Mouse (Mus musculus) intestine, embryonic 16.5 days (tissue): ENCODE measurements around the gene Ube2a. TPM values are rescaled to one million over a fixed set of nuclear protein-coding genes. Genes with fewer than 3 reads are reported as not detected.

ENCODE experiments used
- ATAC-seq: fragments of 200-750 bp; cut with Nextera tagmentation; 2 replicates; pipeline ENCODE4 v1.8.0; 2017; ENCODE audit warnings: moderate TSS enrichment, moderate library complexity
- H3K27ac ChIP-seq: fragments of 300-500 bp; sonication (generic); 2 replicates; pipeline ENCODE4 v1.5.1; 2014; ENCODE audit warnings: mild to moderate bottlenecking, low read length
- H3K27me3 ChIP-seq: fragments of 300-500 bp; sonication (generic); replicated peaks from 2 replicates; pipeline ENCODE4 v1.6.1; 2014; ENCODE audit warnings: low read length, control low read depth, mixed read lengths; ENCODE audit not compliant: control insufficient read depth, insufficient read depth
- H3K36me3 ChIP-seq: fragments of 300-500 bp; sonication (generic); 2 replicates; pipeline ENCODE4 v1.6.1; 2014; ENCODE audit warnings: low read length, control low read depth; ENCODE audit not compliant: control insufficient read depth, insufficient read depth
- H3K4me1 ChIP-seq: fragments of 300-500 bp; sonication (generic); 2 replicates; pipeline ENCODE4 v1.6.1; 2014; ENCODE audit warnings: low read length, control low read depth, mixed read lengths; ENCODE audit not compliant: control insufficient read depth, insufficient read depth
- H3K4me2 ChIP-seq: fragments of 300-500 bp; sonication (generic); 2 replicates; pipeline ENCODE4 v1.6.1; 2014; ENCODE audit warnings: low read depth, low read length, control low read depth
- H3K4me3 ChIP-seq: fragments of 300-500 bp; sonication (generic); 2 replicates; pipeline ENCODE4 v1.5.1; 2014; ENCODE audit warnings: mild to moderate bottlenecking, low read length
- H3K9ac ChIP-seq: fragments of 300-500 bp; sonication (generic); 2 replicates; pipeline ENCODE4 v1.6.1; 2014; ENCODE audit warnings: low read depth, low read length
- H3K9me3 ChIP-seq: fragments of 300-500 bp; sonication (generic); 2 replicates; pipeline ENCODE4 v1.6.1; 2016; ENCODE audit warnings: low read length, control low read depth; ENCODE audit not compliant: control insufficient read depth
- WGBS: fragments of 180-500 bp; shearing (Covaris S2); extraction: QIAGEN DNeasy Blood & Tissue Kit; methylation state at CpG from one replicate; pipeline ENCODE4 v1.1.7; 2014; 5-methylcytosine and 5-hydroxymethylcytosine counted together
- polyA plus RNA-seq: library from polyadenylated mRNA; unstranded; fragments of >200 nt; fragmentation: Nextera tagmentation; extraction: Ambion mirVana; gene quantifications from 2 replicates; pipeline ENCODE4 v1.2.1, GENCODE M21; 2015

Gene Ube2a
- polyA plus RNA-seq, 1 experiment from 2014 or later: 108 TPM

DNA sequence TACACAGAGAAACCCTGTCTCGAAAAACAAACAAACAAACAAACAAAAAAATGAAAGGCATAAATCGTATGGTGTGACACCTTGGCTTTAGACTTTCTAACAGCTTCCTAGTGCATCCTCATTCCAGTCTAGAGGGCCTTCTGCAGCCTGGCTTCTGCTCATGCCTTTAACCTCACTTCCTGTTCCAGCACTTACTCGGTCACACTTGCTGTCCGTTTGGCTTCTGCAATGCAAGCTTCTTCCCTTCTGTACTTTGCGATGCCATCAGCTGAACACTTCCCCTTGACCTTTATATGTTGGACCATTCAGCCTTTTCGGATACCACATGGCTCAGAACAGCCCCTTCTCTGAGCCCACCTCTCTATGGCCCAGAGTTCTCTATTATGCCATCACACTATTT lies 32.0 kb upstream of the Ube2a start:
- 79% methylated on average over 6 of the region's 6 CpGs for WGBS
- H3K4me1 ChIP-seq: no peaks in the 10 kb centered on the region
- H3K9ac ChIP-seq: no peak overlapping the region

DNA sequence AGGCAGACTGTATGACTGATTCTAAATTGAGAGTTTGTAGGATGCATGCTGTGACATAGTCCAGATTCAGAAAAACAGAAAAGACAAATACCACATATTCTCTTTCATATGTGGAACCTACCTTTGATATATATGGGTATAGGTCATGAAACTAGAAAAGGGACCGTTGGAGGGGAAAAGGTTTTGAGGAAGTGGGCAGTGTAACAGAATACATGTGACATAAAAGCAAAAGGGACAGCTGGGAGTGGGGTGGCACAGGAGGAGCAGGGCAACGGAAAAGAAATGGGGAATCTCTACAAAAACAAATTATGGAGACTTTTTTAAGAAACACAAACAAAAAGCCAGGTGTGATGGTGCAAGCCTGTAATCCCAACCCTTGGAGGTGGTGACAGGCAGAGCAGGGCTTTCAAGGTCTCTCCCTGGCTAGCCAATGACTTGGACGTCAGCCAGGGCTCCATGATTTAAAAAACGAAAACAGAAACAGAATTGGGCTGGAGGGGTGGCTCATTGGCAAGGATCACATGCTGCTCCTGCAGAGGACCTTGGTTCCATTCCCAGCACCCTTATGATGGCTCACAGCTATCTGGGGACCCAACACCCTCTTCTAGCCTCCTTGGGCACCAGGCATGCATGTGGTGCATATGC lies 30.2 kb upstream of the Ube2a start:
- no peaks in the 10 kb centered on the region for H3K27me3 ChIP-seq
- no peak for ATAC-seq

More for the DNA sequence above, 32.0 kb upstream of the Ube2a start:
- Histone ChIP-seq H3K36me3 (no peaks in the 10 kb centered on the region), H3K27ac (no peak overlapping the region), H3K4me2 (no peak overlapping the region), H3K4me3 (no peak overlapping the region), H3K27me3 (no peaks in the 10 kb centered on the region), H3K9me3 (no peaks in the 10 kb centered on the region)
- ATAC-seq: no peak

DNA sequence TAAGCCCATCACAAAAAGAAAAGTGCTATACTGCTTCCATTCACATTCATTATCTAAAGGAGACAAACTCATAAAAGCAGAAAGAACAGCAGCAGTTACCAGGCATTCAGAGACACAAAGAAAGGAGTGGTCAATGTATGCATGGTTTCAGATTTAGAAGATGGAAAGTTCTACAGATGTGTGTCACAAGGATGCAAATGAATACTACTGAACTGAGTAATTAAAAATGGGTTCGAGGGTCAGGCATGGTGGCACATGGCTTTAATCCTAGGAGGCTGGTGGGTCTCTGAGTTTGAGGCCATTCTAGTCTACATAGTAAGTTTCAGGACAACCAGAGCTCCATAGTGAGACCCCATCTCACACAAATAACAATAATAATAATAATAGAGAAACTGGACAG lies 26.5 kb upstream of the Ube2a start:
- WGBS: 78% methylated on average over 1 of the region's 1 CpGs
- Histone ChIP-seq H3K4me3 (no peak overlapping the region), H3K4me1 (no peaks in the 10 kb centered on the region), H3K27ac (no peak overlapping the region), H3K9ac (no peak overlapping the region), H3K9me3 (no peaks in the 10 kb centered on the region), H3K4me2 (no peak overlapping the region), H3K36me3 (no peaks in the 10 kb centered on the region), H3K27me3 (no peaks in the 10 kb centered on the region)
- ATAC-seq: no peak

More for the DNA sequence above, 30.2 kb upstream of the Ube2a start:
- no peaks in the 10 kb centered on the region for H3K9me3 ChIP-seq
- H3K27ac ChIP-seq: no peak overlapping the region
- no peak overlapping the region for H3K4me2 ChIP-seq
- H3K9ac ChIP-seq: no peak overlapping the region
- no peaks in the 10 kb centered on the region for H3K36me3 ChIP-seq
- 74% methylated on average over 4 of the region's 4 CpGs for WGBS
- H3K4me3 ChIP-seq: no peak overlapping the region
- no peaks in the 10 kb centered on the region for H3K4me1 ChIP-seq

DNA sequence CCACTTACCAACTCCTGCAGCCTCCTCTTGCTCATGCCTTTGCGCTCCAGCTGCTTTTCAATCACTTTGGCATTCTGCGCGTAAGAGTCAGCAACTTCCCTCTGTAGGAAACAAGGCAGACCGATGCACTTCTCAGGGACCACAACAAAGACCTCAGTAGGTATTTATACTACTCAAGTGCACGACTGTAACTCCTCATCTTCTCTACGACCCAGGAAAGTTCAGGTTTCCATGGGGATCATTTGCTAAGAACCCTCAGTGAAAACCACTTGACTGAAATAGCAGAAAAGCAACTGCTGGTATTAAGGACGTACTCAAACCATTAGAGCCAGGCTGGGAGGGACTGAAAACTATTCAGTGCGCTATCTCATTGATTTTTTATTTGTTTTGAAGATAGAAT lies 21.1 kb upstream of the Ube2a start:
- Histone ChIP-seq H3K4me1 (no peaks in the 10 kb centered on the region), H3K4me2 (no peak overlapping the region), H3K27ac (no peak overlapping the region), H3K4me3 (no peak overlapping the region), H3K9ac (no peak overlapping the region), H3K27me3 (no peaks in the 10 kb centered on the region), H3K36me3 (no peaks in the 10 kb centered on the region), H3K9me3 (no peaks in the 10 kb centered on the region)
- WGBS: 83% methylated on average over 8 of the region's 8 CpGs
- no peak for ATAC-seq

DNA sequence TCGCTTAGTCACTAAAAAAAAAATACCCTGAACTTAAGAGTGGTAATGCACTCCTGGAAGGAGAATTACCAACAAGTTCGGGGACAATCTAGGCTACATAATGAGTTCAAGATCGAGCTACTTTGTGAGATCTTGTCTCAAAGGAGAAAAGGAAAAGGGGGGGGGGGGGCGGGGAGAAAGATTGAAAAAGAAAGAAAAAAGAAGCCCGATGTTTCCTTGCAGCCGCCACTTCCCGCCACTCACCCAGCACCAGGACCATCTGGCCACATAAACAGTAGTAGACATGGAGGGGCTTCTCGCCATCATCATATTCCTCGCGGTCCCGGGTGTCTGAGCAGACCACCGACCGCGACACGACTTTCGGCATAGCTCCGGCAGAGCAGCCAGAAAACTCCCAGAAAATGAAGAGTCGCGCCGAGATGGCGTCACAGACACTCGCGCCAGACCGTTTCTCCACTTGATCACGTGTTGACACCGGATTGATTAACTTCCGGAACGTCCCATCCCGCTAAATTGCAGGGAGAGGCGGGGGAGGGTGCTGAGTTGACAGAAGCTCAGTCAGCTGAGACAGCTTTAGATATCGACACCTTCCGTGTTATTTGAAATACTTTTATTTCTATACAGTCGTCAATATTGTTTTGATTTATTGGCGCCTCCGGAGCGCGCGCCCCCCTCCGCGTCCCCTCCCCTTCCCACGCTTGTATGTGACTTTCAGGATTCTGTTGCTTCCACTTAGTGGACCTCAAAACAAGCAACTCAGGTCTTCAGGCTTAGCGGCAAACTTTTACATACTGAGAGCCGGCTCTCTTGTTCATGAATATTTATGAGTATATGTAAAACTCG lies 9.7 kb upstream of the Ube2a start:
- Histone ChIP-seq H3K27ac (no peak overlapping the region), H3K36me3 (no peaks in the 10 kb centered on the region), H3K4me2 (peak overlapping the region; percentile 44), H3K27me3 (no peaks in the 10 kb centered on the region), H3K9me3 (no peaks in the 10 kb centered on the region), H3K9ac (peak overlapping the region; percentile 59), H3K4me3 (peak overlapping the region; percentile 49), H3K4me1 (peaks cover 3% of the 10 kb centered on the region; the same call in 1 of the 2 replicates)
- 14% methylated on average over 43 of the region's 44 CpGs for WGBS
- peak; percentile 89 for ATAC-seq

DNA sequence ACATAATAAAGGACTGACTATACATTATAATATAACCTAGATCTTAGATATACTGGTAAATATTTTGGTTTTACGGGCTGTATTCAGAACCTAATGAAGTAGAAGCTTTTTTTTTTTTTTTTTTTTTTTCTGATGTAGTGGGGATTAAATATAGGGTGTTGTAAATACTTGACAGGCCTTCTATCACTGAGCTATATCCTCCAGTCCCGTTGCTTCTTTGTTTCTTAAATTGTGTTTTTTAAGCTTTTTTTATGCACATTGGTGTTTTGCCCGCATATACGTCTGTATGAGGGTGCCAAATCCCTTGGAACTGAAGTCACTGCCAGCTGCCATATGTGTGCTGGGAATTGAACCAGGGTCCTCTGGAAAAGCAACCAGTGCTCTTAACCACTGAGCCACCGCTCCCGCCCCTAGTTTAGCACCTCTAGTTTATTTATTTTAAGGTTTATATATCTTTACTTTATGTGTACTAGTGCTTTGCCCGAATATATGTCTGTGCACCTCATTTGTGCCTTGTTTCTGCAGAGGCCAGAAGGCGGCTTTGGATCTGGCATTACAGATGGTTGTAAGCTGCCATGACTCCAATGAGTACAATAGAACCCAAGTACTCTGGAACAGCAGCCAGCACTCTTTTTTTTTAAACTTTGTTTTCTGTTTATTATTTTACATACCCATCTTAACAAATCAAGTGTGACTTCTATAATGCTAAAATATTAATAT lies 8.9 kb upstream of the Ube2a start:
- Histone ChIP-seq H3K9ac (no peak overlapping the region), H3K4me2 (no peak overlapping the region), H3K9me3 (no peaks in the 10 kb centered on the region), H3K27ac (no peak overlapping the region), H3K27me3 (no peaks in the 10 kb centered on the region), H3K4me3 (peak overlapping the region; percentile 49), H3K36me3 (no peaks in the 10 kb centered on the region), H3K4me1 (peaks cover 3% of the 10 kb centered on the region; the same call in 1 of the 2 replicates)
- 44% methylated on average over 8 of the region's 8 CpGs for WGBS
- ATAC-seq: peak; percentile 12; the same call in 1 of the 2 replicates

DNA sequence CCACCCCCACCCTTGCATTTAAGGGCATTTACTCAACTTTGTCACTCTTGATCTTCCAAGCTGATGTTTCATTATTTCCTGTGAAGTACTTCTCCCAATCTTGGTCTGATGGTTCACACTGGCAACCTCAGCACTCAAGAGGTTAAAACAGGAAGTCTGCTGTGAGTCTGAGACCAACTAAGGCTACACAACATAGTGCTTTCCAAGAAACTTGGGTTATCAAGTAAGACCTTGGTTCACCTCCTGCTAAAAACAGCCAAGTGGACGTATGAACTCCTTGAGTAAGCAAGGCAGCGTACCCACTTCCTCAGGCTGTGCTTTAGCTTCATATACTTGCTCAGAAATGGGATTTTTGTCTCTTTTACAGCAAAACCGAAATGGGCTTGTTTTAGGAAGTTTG lies 3.3 kb upstream of the Ube2a start:
- Histone ChIP-seq H3K9ac (no peak overlapping the region), H3K4me1 (no peaks in the 10 kb centered on the region)
- no peak for ATAC-seq

DNA sequence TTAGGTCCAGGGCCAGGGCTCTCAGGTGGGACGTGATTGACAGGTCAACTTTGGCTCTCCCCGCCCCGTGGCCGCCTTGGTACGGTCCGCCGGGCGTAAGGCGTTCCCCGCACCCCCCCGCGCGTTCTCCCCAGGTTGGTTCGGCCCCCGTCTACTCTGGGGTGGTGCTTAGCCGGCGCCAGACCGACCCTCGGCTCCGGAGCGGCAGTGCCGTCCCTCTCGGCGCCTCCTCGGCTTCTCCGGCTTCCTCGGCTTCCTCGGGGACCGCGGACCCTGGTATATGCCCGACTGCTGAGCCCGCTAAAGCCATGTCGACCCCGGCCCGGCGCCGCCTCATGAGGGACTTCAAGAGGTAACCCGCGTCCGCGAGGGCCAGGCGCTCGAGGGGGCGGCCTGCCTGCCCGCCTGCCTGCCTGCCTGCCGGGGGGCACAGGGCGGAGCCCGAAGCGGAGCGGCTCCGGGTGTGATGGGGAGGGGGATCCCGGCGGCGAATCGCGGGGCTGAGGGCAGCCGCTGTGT lies 537 bp downstream of the Ube2a start:
- WGBS: 16% methylated on average over 53 of the region's 57 CpGs
- Histone ChIP-seq H3K27me3 (no peaks in the 10 kb centered on the region), H3K4me1 (no peaks in the 10 kb centered on the region), H3K4me3 (peak overlapping the region; percentile 69), H3K4me2 (peak overlapping the region; percentile 70), H3K9ac (peak overlapping the region; percentile 82), H3K27ac (peak overlapping the region; percentile 76), H3K36me3 (no peaks in the 10 kb centered on the region), H3K9me3 (0 out of 2 replicates have a peak, but pooled peaks cover 2% of the 10 kb centered on the region)
- peak; percentile 98 for ATAC-seq

More for the DNA sequence above, 3.3 kb upstream of the Ube2a start:
- H3K36me3 ChIP-seq: no peaks in the 10 kb centered on the region
- no peaks in the 10 kb centered on the region for H3K27me3 ChIP-seq
- no peak overlapping the region for H3K4me3 ChIP-seq
- 0 out of 2 replicates have a peak, but pooled peaks cover 2% of the 10 kb centered on the region for H3K9me3 ChIP-seq
- H3K4me2 ChIP-seq: no peak overlapping the region
- 69% methylated on average over 3 of the region's 3 CpGs for WGBS
- H3K27ac ChIP-seq: no peak overlapping the region

DNA sequence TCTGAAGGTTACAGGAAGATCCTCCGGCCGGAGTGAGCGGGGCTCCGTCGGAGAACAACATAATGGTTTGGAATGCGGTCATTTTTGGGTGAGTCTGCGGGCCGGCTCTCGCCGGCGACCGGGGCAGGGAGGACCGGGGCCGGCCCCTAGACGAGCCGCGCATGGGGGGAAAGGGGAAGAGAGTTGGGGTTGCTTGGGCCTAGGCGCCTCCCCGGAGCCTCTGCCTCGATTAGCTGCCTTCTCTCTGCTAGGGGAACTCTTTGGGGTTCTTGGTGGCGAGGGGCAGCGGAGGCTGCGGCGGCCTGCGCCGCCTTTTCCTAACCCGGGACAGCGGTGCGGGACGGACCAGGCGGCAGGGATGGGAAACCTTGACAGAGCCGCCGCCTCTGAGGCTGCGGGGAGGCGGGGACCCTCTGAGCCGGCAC lies 1.0 kb downstream of the Ube2a start:
- Histone ChIP-seq H3K9me3 (0 out of 2 replicates have a peak, but pooled peaks cover 2% of the 10 kb centered on the region), H3K9ac (peak overlapping the region; percentile 82), H3K27me3 (no peaks in the 10 kb centered on the region), H3K4me1 (no peaks in the 10 kb centered on the region), H3K4me2 (peak overlapping the region; percentile 70), H3K27ac (peak overlapping the region; percentile 76), H3K36me3 (no peaks in the 10 kb centered on the region), H3K4me3 (peak overlapping the region; percentile 69)
- ATAC-seq: peak; percentile 29
- WGBS: 21% methylated on average over 36 of the region's 36 CpGs
